Mouse (Mus musculus) urinary bladder, postnatal 14 days (tissue): ENCODE results near the gene Usp22.

Experiments used
- DNase-seq: peaks from one replicate; pipeline ENCODE4 v3.0.0; 2021; ENCODE audit warnings: low spot score

Gene Usp22

DNA sequence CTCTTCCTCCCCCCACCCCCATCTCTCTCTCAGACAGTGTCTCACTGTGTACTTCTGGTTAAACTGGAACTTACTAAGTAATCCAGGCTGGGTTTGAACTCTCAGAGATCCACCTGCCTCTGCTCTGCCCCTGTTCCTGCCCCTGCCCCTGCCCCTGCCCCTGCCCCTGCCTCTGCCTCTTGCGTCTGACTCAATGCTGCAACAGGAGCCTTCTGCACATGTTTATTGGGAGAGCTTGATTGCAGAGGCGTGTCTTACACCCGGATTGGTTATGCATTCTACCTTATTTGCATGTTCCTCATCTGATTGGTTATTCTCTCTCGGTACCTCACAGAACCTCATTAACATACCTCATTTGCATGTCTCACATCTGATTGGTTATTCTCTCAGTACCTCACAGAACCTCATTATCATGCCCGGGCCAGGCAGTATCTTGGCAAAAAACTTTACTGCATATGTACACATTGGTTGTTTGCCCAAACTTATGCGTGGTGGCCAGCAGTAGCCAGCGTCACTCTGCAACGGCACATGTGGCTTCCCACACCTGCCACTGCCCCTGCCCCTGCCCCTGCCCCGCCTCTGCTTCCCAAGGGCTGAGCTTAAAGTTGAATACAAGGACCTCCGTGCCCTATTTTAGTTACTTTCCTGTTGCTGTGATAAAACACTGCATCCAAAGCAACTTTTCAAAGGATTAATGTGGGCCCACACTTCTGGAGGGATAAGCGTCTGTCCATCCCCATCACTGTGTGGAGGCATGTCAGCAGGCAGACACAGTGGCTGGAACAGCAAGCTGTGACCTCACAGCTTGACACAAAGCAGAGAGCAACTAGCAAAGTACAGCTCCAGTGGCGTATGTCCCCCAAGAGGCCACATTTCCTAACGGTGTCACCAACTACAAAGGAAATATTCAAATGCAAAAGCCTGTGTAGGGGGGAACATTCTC, 72.2 kb downstream of the Usp22 start:
- no peak for DNase-seq
